Mouse (Mus musculus): ENCODE results near the gene Ank3. TPM values are rescaled to one million over a fixed set of nuclear protein-coding genes. Genes with fewer than 3 reads are reported as not detected.

Gene Ank3
- polyA plus RNA-seq, 1 experiment from 2014 or later = 150 TPM

GRCm38 (mm10) chr10:69654866-69655633 lies 256.5 kb downstream of the Ank3 start:
- no peak overlapping the region for H3K4me3 ChIP-seq (replicated peaks; ENCODE audit: low read depth, low read length)
- H3K27ac ChIP-seq (replicated peaks; ENCODE audit: low read depth, low read length) = no peak overlapping the region
- no peaks in the 10 kb centered on the region for H3K9me3 ChIP-seq (ENCODE audit: control insufficient read depth, low read length)
- H3K36me3 ChIP-seq (ENCODE audit: control insufficient read depth, insufficient read depth, low read length) = no peaks in the 10 kb centered on the region
- ATAC-seq (ENCODE audit: low FRiP score, low TSS enrichment) = no peak
- no peaks in the 10 kb centered on the region for H3K27me3 ChIP-seq (ENCODE audit: control insufficient read depth, insufficient read depth, low read length)
- 21% methylated on average over 13 of the region's 13 CpGs for WGBS
- H3K4me2 ChIP-seq (ENCODE audit: low read length) = peak overlapping the region; percentile 24; the same call in 1 of the 2 replicates
- H3K9ac ChIP-seq (replicated peaks; ENCODE audit: low read length) = 0 out of 2 replicates have a peak overlapping the region, but pooled peaks have one; percentile 12
- peak; percentile 91 for DNase-seq
- H3K4me1 ChIP-seq (ENCODE audit: control insufficient read depth, insufficient read depth, low read length) = peaks cover 21% of the 10 kb centered on the region

GRCm38 (mm10) chr10:69656321-69656720 lies 257.7 kb downstream of the Ank3 start:
- H3K4me1 ChIP-seq (ENCODE audit: control insufficient read depth, insufficient read depth, low read length) = peaks cover 21% of the 10 kb centered on the region
- no peak overlapping the region for H3K4me3 ChIP-seq (replicated peaks; ENCODE audit: low read depth, low read length)
- peak; percentile 85 for DNase-seq
- no peak overlapping the region for H3K9ac ChIP-seq (replicated peaks; ENCODE audit: low read length)
- ATAC-seq (ENCODE audit: low FRiP score, low TSS enrichment) = peak; percentile 63; the same call in 1 of the 2 replicates
- no peaks in the 10 kb centered on the region for H3K27me3 ChIP-seq (ENCODE audit: control insufficient read depth, insufficient read depth, low read length)
- 15% methylated on average over 3 of the region's 3 CpGs for WGBS
- H3K36me3 ChIP-seq (ENCODE audit: control insufficient read depth, insufficient read depth, low read length) = no peaks in the 10 kb centered on the region
- no peaks in the 10 kb centered on the region for H3K9me3 ChIP-seq (ENCODE audit: control insufficient read depth, low read length)
- no peak overlapping the region for H3K27ac ChIP-seq (replicated peaks; ENCODE audit: low read depth, low read length)
- H3K4me2 ChIP-seq (ENCODE audit: low read length) = no peak overlapping the region

- H3K4me3 ChIP-seq (replicated peaks; ENCODE audit: low read depth, low read length) = no peak overlapping the region
- no peak for ATAC-seq (ENCODE audit: low FRiP score, low TSS enrichment)
- WGBS = 92% methylated on average over 4 of the region's 4 CpGs
- no peak for DNase-seq
- no peak overlapping the region for H3K9ac ChIP-seq (replicated peaks; ENCODE audit: low read length)
- H3K36me3 ChIP-seq (ENCODE audit: control insufficient read depth, insufficient read depth, low read length) = no peaks in the 10 kb centered on the region
- no peaks in the 10 kb centered on the region for H3K27me3 ChIP-seq (ENCODE audit: control insufficient read depth, insufficient read depth, low read length)
- no peak overlapping the region for H3K27ac ChIP-seq (replicated peaks; ENCODE audit: low read depth, low read length)
- no peaks in the 10 kb centered on the region for H3K9me3 ChIP-seq (ENCODE audit: control insufficient read depth, low read length)
- H3K4me1 ChIP-seq (ENCODE audit: control insufficient read depth, insufficient read depth, low read length) = peaks cover 9% of the 10 kb centered on the region; the same call in 1 of the 2 replicates
- H3K4me2 ChIP-seq (ENCODE audit: low read length) = no peak overlapping the region
Observed at GRCm38 (mm10) chr10:69659818-69660217, 261.2 kb downstream of the Ank3 start.

- no peaks in the 10 kb centered on the region for H3K9me3 ChIP-seq (ENCODE audit: control insufficient read depth, low read length)
- H3K4me2 ChIP-seq (ENCODE audit: low read length) = no peak overlapping the region
- ATAC-seq (ENCODE audit: low FRiP score, low TSS enrichment) (peak; percentile 46; the same call in 1 of the 2 replicates), DNase-seq (peak; percentile 91)
- no peaks in the 10 kb centered on the region for H3K36me3 ChIP-seq (ENCODE audit: control insufficient read depth, insufficient read depth, low read length)
- no peak overlapping the region for H3K4me3 ChIP-seq (replicated peaks; ENCODE audit: low read depth, low read length)
- H3K27ac ChIP-seq (replicated peaks; ENCODE audit: low read depth, low read length) = no peak overlapping the region; the same call in 1 of the 2 replicates
- H3K27me3 ChIP-seq (ENCODE audit: control insufficient read depth, insufficient read depth, low read length) = no peaks in the 10 kb centered on the region
- H3K4me1 ChIP-seq (ENCODE audit: control insufficient read depth, insufficient read depth, low read length) = 0 out of 2 replicates have a peak, but pooled peaks cover 4% of the 10 kb centered on the region
- WGBS = 9% methylated on average over 7 of the region's 7 CpGs
- no peak overlapping the region for H3K9ac ChIP-seq (replicated peaks; ENCODE audit: low read length)
Observed at GRCm38 (mm10) chr10:69662338-69662737, 263.8 kb downstream of the Ank3 start.

DNA sequence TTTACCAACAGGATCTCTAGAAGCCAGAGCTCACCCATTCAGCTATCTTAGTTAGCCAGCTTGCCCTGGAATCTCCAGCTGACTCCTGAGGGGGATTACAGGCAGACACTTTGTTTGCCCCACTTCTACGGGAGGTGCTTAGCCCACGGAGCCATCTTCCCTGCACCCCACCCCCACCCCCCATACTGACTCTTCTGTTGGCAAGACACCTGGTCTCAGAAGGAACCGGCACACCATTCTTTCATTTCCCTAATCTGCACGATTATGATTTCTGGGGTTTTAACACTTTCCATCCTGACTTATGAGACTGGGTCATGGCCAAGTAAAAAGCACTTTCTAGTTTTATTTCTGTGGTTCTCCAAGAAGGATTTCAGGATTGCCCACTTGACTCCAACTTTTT lies 268.9 kb downstream of the Ank3 start:
- no peak for DNase-seq
- H3K4me3 ChIP-seq (replicated peaks; ENCODE audit: low read depth, low read length) = no peak overlapping the region
- H3K27me3 ChIP-seq (ENCODE audit: control insufficient read depth, insufficient read depth, low read length) = no peaks in the 10 kb centered on the region
- H3K36me3 ChIP-seq (ENCODE audit: control insufficient read depth, insufficient read depth, low read length) = no peaks in the 10 kb centered on the region
- no peak overlapping the region for H3K27ac ChIP-seq (replicated peaks; ENCODE audit: low read depth, low read length)
- H3K9ac ChIP-seq (replicated peaks; ENCODE audit: low read length) = no peak overlapping the region
- H3K4me1 ChIP-seq (ENCODE audit: control insufficient read depth, insufficient read depth, low read length) = 0 out of 2 replicates have a peak, but pooled peaks cover 4% of the 10 kb centered on the region
- H3K4me2 ChIP-seq (ENCODE audit: low read length) = no peak overlapping the region
- no peaks in the 10 kb centered on the region for H3K9me3 ChIP-seq (ENCODE audit: control insufficient read depth, low read length)
- ATAC-seq (ENCODE audit: low FRiP score, low TSS enrichment) = no peak
- 76% methylated on average over 4 of the region's 4 CpGs for WGBS

GRCm38 (mm10) chr10:69670496-69670895 lies 271.9 kb downstream of the Ank3 start:
- H3K9ac ChIP-seq (replicated peaks; ENCODE audit: low read length) = no peak overlapping the region

GRCm38 (mm10) chr10:69670959-69671358 lies 272.4 kb downstream of the Ank3 start:
- 92% methylated on average over 2 of the region's 2 CpGs for WGBS

More at GRCm38 (mm10) chr10:69670496-69670895, 271.9 kb downstream of the Ank3 start:
- H3K27ac ChIP-seq (replicated peaks; ENCODE audit: low read depth, low read length) = no peak overlapping the region
- ATAC-seq (ENCODE audit: low FRiP score, low TSS enrichment) (no peak), DNase-seq (no peak)
- H3K27me3 ChIP-seq (ENCODE audit: control insufficient read depth, insufficient read depth, low read length) = no peaks in the 10 kb centered on the region
- H3K4me2 ChIP-seq (ENCODE audit: low read length) = no peak overlapping the region
- H3K4me1 ChIP-seq (ENCODE audit: control insufficient read depth, insufficient read depth, low read length) = 0 out of 2 replicates have a peak, but pooled peaks cover 3% of the 10 kb centered on the region
- WGBS = 77% methylated on average over 1 of the region's 1 CpGs
- H3K4me3 ChIP-seq (replicated peaks; ENCODE audit: low read depth, low read length) = no peak overlapping the region
- no peaks in the 10 kb centered on the region for H3K36me3 ChIP-seq (ENCODE audit: control insufficient read depth, insufficient read depth, low read length)
- no peaks in the 10 kb centered on the region for H3K9me3 ChIP-seq (ENCODE audit: control insufficient read depth, low read length)

GRCm38 (mm10) chr10:69671505-69671904 lies 272.9 kb downstream of the Ank3 start:
- H3K36me3 ChIP-seq (ENCODE audit: control insufficient read depth, insufficient read depth, low read length) = no peaks in the 10 kb centered on the region
- 81% methylated on average over 3 of the region's 3 CpGs for WGBS

More at GRCm38 (mm10) chr10:69670959-69671358, 272.4 kb downstream of the Ank3 start:
- Histone ChIP-seq H3K27me3 (ENCODE audit: control insufficient read depth, insufficient read depth, low read length) (no peaks in the 10 kb centered on the region), H3K9me3 (ENCODE audit: control insufficient read depth, low read length) (no peaks in the 10 kb centered on the region), H3K9ac (replicated peaks; ENCODE audit: low read length) (no peak overlapping the region), H3K36me3 (ENCODE audit: control insufficient read depth, insufficient read depth, low read length) (no peaks in the 10 kb centered on the region), H3K27ac (replicated peaks; ENCODE audit: low read depth, low read length) (no peak overlapping the region), H3K4me2 (ENCODE audit: low read length) (no peak overlapping the region), H3K4me3 (replicated peaks; ENCODE audit: low read depth, low read length) (no peak overlapping the region), H3K4me1 (ENCODE audit: control insufficient read depth, insufficient read depth, low read length) (no peaks in the 10 kb centered on the region)
- ATAC-seq (ENCODE audit: low FRiP score, low TSS enrichment) (no peak), DNase-seq (no peak)

GRCm38 (mm10) chr10:69672545-69672944 lies 274.0 kb downstream of the Ank3 start:
- Histone ChIP-seq H3K9ac (replicated peaks; ENCODE audit: low read length) (no peak overlapping the region), H3K4me1 (ENCODE audit: control insufficient read depth, insufficient read depth, low read length) (no peaks in the 10 kb centered on the region), H3K27ac (replicated peaks; ENCODE audit: low read depth, low read length) (no peak overlapping the region), H3K9me3 (ENCODE audit: control insufficient read depth, low read length) (no peaks in the 10 kb centered on the region), H3K27me3 (ENCODE audit: control insufficient read depth, insufficient read depth, low read length) (no peaks in the 10 kb centered on the region), H3K4me2 (ENCODE audit: low read length) (no peak overlapping the region), H3K36me3 (ENCODE audit: control insufficient read depth, insufficient read depth, low read length) (no peaks in the 10 kb centered on the region), H3K4me3 (replicated peaks; ENCODE audit: low read depth, low read length) (no peak overlapping the region)
- no peak for ATAC-seq (ENCODE audit: low FRiP score, low TSS enrichment)
- DNase-seq = no peak

More at GRCm38 (mm10) chr10:69671505-69671904, 272.9 kb downstream of the Ank3 start:
- Histone ChIP-seq H3K27me3 (ENCODE audit: control insufficient read depth, insufficient read depth, low read length) (no peaks in the 10 kb centered on the region), H3K4me3 (replicated peaks; ENCODE audit: low read depth, low read length) (no peak overlapping the region), H3K4me2 (ENCODE audit: low read length) (no peak overlapping the region), H3K4me1 (ENCODE audit: control insufficient read depth, insufficient read depth, low read length) (no peaks in the 10 kb centered on the region), H3K9me3 (ENCODE audit: control insufficient read depth, low read length) (no peaks in the 10 kb centered on the region), H3K27ac (replicated peaks; ENCODE audit: low read depth, low read length) (no peak overlapping the region), H3K9ac (replicated peaks; ENCODE audit: low read length) (no peak overlapping the region)
- no peak for DNase-seq
- ATAC-seq (ENCODE audit: low FRiP score, low TSS enrichment) = no peak

Data from midbrain, embryonic 14.5 days (tissue).